Mouse (Mus musculus) urinary bladder, postnatal 25 days (tissue): ENCODE data around the gene Cuedc2.

Experiments
- DNase-seq: peaks from one replicate; pipeline ENCODE4 v3.0.0; 2022; ENCODE audit warnings: low spot score

Cuedc2 gene

DNA sequence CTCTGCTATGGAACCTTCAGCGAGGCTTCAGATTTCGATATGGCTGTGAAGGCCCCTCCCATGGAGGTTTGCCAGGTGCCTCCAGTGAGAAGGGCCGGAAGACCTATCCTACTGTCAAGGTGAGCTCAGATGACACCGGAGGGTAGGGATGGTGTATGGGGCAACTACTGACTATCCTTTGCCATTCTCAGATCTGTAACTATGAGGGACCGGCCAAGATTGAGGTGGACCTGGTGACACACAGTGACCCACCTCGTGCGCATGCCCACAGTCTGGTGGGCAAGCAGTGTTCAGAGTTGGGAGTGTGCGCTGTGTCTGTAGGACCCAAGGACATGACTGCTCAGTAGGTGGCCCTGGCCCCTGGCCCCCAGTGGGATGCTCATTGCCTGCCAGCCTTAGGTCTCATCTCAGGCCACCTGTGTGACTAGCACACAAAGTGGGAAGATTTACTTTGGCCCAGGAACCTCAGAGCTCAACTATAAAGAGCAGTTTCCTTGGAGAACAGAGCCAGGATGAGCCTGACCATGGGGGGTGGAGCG lies 31.7 kb downstream of the Cuedc2 start:
- no peak for DNase-seq

DNA sequence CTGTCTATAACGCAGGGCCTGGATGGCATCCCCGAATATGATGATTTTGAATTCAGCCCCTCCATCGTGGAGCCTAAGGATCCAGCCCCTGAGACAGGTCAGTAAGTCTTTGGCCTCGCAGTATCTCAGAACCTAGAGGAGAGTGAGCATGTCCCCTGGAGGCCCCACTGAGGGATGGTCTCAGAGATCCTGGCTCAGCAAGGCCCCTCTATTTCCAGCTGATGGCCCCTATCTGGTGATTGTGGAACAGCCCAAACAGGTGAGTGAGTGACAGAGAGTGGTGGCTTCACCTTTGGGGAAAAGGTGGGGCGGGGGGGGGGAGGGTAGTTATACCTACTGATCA lies 32.3 kb downstream of the Cuedc2 start:
- no peak for DNase-seq

DNA sequence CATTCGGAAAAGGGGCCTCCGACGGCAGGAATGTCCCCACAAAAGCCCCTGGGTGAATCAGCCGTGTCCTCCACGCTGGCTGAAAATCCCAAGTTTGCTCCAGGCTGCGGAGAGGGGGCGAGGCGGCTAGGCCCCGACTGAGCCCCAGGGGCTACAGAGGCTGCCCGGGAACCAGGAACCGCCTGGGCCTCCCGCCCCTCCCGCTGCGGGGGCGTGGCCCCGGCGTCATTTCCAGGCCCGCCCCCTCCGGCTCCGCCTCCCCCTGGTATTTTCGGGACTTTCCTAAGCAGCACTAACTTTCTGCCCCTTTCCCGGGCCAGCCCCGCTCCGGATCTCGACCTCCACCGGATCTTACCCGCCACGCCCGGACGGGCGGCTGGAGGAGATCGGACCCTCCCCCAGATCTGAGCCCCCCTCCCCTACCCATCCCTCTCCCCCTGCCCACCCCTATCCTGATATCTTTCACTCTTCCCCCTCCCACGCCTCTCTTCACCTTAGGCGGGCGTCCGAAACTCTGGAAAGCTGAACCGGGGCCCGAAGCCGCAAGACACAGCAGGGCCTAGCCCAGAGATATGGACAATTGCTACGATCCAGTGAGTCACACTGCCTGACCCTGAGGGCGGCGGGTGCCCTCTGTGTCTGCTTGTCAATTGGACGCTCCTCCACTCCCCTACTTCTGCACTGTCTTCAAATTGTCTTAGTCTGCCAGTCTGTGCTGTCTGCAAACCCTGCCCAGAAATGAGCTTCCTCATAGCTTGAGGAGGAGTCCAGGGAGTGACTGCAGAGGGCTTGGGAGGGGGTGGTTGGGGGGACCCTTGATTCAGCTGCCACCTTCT lies 32.9 kb downstream of the Cuedc2 start:
- peak; percentile 90 for DNase-seq

DNA sequence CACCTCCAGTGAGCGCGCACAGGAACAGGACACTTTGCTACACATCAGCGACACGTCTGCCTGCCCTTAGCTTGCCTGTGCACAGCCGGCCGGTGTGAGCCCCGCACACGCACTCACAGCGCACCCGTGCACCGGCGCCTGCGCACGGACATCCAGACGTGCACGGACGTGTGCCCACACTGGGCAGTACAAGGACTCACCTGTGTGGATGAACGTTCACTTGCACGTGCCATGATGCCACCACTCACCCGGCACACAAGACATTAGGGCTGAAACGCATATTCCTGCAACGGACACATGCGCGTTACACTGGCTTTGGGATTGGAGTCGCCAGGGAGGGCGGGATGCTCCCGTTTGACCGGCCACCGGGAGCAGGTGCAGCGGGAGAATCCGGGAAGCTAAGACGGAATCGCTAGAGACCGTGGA lies 33.6 kb downstream of the Cuedc2 start:
- DNase-seq, result no peak

DNA sequence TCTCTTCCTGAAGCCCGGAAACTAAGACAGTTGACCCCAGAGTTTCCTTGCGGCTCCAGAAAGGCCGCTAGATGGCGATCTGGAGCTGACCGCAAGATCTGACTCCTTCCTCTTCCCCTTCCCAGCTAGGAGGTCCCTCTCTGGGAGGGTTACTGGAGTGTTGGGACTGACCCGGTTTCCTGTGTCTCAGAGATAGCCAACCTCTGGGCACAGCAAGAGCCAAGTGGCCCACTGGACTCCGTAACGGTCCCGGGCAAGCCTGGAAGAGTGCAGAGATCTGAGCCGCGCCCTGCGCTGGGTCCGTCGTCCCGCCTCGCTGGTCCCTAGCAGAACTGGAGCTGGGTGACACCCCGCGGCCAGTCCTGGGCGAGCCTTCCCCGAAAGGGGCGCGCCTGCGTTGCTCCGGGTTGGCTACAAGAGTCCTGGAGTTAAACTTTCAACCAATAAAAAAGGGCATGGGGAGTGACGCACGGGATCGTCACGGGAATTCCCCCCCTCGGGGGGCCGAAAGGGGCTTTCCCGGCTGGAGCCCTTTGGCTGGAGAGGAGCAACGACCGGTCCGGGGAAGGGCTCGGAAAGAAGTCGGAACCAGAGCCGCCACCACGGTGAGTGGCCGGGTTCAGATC lies 34.2 kb downstream of the Cuedc2 start, which contains the start of gene Nfkb2:
TSS of gene Nfkb2 (plus strand) at position 105 of the 626 bp plus-strand sequence.
- peak; percentile 87 for DNase-seq

DNA sequence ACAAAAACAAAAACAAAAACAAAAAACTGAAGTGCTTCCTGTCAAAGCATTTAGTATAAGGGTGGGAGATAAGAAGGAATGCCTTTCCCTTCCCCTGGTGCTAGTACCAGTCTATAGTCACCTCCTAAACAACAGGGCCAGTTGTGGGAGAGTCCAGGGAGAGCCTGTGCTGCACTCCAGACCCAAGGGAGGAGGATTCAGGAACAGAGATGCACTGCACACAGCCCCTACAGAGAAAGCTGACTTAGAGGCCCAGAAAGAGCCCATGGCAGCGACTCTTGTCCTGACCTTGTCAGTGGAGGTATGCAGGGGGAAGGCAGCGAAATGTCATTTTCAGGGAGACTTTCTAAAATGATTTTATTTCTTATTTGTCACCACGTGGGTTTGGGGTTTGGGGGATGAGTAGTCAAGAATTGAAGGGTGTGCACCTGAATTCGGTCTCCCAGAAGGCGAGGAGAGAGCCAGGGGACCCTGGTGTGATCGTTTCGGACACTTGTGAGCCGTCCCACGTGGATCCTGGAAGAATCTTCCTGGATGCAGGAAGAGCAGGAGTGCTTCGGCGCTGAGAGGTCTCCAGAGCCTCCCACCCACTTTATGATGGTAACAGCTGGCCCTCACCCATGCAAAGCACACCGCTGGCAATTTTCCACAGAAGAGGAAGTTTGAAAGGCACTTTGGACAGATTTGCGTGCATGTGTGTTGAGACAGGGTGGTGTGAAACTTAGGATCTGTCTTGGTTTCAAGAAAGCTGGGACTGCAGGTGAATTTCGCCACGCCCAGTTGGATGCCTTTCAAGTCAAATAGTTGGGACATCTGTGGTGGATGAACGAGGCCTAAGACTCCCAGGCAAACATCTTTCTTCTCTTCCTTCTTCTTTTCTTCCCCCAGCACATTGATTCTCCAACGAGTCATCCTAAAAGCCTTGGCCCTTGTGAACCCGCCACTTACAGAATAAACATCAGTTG lies 35.0 kb downstream of the Cuedc2 start:
- DNase-seq, result no peak

DNA sequence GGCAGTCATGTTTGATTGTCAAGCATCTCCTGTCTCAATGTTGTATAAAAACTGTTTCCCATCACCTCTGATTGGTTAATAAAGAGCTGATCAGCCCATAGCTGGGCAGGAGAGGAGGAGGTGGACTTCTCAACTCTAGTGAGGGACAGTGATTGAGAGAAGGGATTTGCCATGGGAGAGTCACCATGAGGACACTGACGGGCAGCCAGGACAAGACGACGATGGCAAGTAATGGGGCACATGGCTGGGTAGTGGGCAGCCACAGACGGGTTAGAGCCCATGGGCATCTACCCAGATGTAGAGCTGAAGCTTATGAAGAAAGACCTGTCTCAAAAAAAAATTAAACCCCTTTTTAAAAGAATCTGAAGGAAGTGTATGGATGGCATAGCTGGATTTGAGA lies 36.0 kb downstream of the Cuedc2 start:
- DNase-seq, result no peak

DNA sequence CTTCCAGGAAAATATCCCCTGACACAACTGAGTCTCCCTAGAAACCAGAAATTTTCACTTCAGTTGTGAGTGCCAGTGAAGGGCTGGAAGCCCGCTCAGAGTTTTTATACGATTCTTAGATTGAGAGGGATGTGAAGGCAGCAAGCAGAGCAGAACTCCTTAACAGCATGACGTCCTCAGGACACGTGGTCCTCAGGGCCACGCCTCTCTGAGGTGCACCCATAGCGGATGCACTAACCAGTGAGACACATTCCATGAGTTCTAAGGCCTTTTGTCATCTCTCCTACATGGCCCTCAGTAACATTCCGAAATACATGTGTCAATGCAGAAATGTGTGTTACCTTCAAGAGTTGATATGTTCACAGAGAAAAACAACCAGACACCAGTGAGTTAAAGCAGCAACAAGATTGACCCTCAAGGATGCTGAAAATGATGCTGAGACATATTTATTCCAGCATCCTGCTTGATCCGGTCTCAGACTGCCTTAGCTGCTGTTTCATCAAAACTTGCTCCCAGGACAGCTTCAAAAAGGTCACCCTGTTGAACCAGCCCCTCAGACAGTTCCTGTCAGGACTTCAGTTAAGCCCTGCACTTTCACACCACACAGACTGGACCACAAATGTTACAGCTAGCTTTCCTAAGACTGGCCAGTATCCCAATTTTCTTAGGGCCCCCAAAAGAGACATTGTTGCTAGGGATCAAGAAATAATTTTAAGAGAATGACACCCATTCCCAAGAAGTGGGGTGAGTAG lies 38.0 kb downstream of the Cuedc2 start:
- DNase-seq, result no peak

DNA sequence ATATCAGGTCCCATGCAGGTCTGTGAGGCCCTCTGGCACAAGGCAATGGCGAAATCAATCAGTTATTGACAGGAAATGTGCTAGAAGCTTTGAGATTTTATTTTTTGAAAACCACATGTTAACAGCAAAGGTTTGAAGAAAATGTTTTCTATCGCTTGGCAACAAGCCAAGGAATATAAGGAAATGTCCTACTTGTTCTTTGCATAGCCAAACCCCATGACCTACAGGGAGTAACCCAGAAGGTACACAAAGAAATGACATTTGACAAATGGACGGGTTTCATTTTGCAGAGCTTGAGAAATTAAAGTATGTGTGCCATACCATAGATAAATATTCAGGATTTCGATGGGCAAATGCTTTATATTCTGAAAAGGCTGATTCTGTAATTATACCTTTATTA lies 41.6 kb downstream of the Cuedc2 start:
- no peak for DNase-seq

DNA sequence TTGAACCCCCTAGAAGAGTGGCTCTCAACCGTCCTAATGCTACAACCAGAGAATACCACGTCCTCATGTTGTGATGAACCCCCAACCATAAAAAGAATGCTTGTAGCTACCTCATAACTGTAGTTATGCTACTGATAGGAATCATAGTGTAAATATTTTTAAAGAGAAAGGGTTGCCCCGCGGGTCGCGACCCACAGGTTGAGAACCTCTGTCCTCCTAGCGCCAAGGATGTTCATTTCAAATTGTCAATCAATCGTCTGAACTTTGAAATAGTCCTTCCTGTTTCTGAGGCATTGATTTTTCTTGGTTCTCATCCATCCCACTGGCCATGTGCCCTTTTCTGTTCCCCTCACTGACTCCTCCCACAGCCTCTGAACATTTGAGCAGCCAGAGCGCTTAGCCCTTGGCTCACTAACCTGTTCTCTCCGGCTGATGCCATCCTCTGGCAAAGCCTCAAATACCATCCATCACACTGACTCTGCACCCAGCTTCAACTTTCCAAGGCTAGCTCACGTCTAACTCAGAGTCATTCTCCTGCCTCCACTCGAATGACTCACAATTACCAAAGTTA lies 47.9 kb downstream of the Cuedc2 start:
- DNase-seq, result no peak

DNA sequence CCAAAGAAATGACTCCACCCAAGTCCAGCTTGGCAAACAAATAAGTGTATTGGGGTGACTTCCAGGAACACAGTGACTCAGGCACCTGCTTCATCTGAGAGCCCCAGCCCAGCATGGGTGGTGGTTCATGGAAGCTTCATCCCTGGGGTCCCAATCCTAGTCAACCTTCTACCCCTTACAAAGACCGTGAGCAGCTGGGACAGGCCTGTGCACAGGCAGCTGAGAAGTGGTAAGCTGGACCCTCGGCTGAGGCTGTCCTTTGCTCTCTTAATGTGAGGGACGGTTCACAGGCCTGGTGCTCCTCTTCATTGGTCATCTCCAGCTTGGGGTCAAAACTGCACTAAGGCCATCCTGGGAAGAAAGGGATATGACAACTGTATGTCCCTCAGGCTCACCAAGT lies 50.9 kb downstream of the Cuedc2 start:
- no peak for DNase-seq

DNA sequence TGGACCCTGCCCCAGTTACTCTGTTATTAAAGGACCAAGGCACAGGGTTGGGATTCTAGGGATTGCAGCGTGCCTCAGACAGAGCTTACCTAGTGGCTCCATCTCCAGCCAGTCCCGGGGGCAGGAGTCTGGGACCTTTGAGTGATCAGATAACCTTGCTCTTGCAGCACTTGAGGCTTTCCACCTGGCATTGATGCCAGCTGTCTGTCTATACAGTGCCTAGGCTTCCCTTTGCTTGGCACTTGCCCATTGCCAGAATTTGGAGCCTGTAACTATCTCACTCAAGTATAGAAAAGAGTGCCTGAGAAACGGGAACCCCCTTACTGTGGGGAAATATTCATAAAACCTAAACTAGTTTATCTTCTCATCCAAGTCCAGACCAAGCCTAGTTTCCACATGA lies 51.6 kb downstream of the Cuedc2 start:
- no peak for DNase-seq

DNA sequence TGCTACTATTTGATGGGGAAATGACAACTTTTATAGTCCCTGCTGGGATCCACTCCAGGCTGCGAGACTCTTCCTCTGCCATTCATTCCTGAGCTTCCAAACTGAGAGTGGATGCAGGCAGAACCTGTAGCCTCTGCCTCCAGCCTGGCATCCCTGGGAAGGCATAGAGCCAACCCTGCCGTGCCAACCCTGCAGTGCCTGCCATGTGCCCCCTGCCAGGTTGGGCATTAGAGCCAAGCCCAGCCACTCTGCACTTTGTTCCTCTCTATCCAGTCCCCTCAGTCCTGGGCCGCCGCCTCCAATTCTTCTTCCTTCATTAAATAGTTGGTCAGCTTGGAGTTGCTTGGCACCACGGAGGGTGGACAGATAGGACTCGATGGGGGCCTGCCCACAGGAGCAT lies 52.5 kb downstream of the Cuedc2 start:
- DNase-seq, result no peak

DNA sequence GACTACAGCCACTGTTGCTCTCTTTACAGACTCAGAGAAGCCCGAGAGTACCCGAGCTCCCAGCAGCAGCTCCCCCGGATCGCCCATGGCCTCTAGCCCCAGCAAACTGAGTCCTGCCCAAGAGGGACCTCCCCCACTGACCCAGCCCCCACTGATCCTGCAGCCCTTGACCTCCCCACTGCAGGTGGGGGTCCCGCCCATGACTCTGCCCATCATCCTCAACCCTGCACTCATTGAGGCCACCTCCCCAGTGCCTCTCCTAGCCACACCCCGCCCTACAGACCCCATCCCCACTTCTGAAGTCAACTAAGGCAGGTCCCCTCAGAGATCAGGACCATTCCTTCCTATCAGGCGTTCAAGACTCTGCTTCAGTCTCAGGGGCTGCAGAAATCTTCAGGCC lies 52.9 kb downstream of the Cuedc2 start:
- no peak for DNase-seq

DNA sequence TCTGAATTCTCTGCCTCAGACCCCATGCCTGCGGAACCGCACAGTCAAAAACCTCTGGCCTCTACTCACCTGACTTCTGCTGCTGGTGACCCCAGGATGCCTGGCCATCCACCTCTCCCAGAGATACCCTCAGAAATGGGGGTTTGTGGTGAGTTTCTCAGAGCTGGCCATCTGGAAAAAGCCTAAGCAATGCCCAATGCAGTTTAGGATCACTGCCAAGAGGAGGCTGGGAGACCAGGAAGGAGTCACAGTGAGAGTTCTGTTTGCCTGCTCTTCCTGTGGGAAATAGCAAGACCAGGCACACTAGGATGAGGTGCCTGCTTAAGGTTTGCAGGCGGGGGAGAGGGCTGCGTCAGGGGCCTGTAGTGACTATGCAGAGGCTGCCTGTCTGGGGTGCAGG lies 53.8 kb downstream of the Cuedc2 start:
- no peak for DNase-seq

DNA sequence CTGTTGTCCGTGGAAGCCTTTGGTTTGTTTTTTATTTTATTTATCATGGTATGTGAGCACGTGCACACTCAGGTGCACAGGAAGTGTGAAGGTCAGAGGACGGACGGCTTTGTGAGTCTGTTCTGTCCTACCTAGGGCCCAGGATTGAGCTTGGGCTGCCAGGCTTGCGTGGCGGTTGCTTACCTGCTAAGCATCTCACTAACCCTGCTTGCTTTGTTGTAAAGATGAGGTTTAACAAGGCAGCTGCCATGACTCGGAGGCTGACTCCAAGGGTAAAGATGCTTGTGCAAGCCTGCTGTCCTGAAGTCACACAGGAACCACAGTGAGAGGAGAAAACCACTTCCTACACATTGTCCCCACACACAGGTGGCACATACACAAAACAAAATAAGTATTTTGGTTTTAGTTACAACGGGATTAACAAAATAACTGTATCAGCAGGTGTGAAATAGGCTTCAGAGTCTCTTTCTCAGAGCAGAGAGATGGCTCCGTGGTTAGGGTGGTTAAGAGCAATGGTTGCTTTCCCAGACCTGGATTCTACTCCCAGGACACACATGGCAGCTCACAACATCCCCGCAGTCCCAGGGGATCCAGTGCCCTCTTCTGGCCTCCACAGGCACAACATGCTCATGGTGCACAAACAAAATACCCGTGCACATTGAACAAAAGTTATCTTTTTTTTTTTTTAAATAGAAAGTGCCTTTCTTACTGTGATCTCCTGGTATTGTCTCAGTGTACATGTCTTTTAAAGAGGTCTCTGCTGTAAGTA lies 56.2 kb downstream of the Cuedc2 start:
- no peak for DNase-seq
